Mouse (Mus musculus) liver, adult 2 months (tissue): Measurements from ENCODE around the gene Napb.

Experiments
- CTCF ChIP-seq: fragments of 200-500 bp; IDR thresholded peaks from 2 replicates; pipeline ENCODE4 v1.5.1; 2011; ENCODE audit warnings: low read depth, low read length, control low read depth
- POLR2A ChIP-seq: fragments of 200-500 bp; IDR thresholded peaks from 2 replicates; pipeline ENCODE4 v1.6.1; 2011; ENCODE audit warnings: low read length, control low read depth; ENCODE audit not compliant: insufficient read depth; ENCODE audit errors: extremely low read depth

DNA sequence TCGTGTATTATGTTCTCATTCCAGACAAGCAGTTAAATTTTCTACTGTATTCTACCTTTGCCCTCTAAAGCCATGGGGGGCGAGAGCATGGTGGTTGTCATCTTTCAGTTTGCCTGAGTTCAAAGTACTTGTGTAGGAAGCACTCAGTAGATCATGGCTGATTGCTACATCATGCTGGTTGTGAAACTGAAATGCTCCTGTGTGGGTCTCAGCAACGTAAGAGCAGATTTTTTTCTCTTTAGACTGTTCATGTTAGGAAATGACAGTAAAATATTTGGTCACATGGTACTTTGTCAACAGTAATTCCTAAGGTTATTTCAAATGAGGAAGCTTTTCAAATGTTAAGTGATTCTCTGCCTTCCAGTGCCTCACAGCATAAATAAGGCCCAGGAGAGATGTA lies 46.6 kb downstream of the Napb start:
- TF ChIP-seq CTCF (no peak), POLR2A (no peak)
